Mouse (Mus musculus): ENCODE measurements around the gene Ints14.

DNA sequence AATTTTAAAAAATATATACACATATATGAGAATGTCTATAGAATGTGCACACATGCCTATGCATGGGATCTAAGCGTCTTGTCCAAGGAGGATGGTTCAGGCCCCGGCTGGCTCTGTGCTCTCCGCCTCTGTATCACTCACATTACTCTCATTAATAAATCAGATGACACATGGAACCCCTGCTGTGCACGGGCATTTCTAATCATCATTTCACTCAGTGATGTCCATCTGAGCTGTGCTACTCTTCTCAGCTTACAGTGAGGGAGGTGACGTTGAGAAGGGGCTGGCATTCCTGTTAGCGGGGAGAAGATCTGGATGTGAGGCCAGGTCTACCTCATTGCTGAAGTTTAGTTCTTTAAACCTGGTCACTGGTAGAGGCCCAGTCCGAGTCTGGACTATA lies 66.5 kb downstream of the Ints14 start:
- TF ChIP-seq CTCF (IDR thresholded peaks at IDR 0.05; ENCODE audit: low read depth): no peak
- no peak for TF ChIP-seq EP300 (IDR thresholded peaks at IDR 0.05; ENCODE audit: low read depth)
